Mouse (Mus musculus): Measurements from ENCODE around the gene Elp4. TPM values are rescaled to one million over a fixed set of nuclear protein-coding genes. Genes with fewer than 3 reads are reported as not detected.

Elp4 gene
- polyA plus RNA-seq, 1 experiment = not detected

- Histone ChIP-seq H3K4me3 (ENCODE audit: insufficient read depth, low read depth, low read length) (no peak overlapping the region), H3K27ac (ENCODE audit: insufficient read depth, low read depth, low read length) (no peak overlapping the region), H3K4me1 (ENCODE audit: control insufficient read depth, insufficient read depth, low read length) (no peaks in the 10 kb centered on the region)
- no peak for TF ChIP-seq CTCF (IDR thresholded peaks at IDR 0.05; ENCODE audit: insufficient read depth, low read depth, low read length)
- no peak for TF ChIP-seq POLR2A (IDR thresholded peaks at IDR 0.05; ENCODE audit: insufficient read depth, low read depth, low read length)
- WGBS = 94% methylated on average over 1 of the region's 1 CpGs
Measured at GRCm38 (mm10) chr2:105780739-105781138, 123.6 kb downstream of the Elp4 start.

GRCm38 (mm10) chr2:105779320-105779891 is 125.0 kb downstream of the Elp4 start:
- WGBS = 71% methylated on average over 6 of the region's 6 CpGs
- TF ChIP-seq POLR2A (IDR thresholded peaks at IDR 0.05; ENCODE audit: insufficient read depth, low read depth, low read length) (no peak), CTCF (IDR thresholded peaks at IDR 0.05; ENCODE audit: insufficient read depth, low read depth, low read length) (no peak)

GRCm38 (mm10) chr2:105771314-105771713 is 133.1 kb downstream of the Elp4 start:
- WGBS = 92% methylated on average over 3 of the region's 3 CpGs
- TF ChIP-seq CTCF (IDR thresholded peaks at IDR 0.05; ENCODE audit: insufficient read depth, low read depth, low read length) (no peak), POLR2A (IDR thresholded peaks at IDR 0.05; ENCODE audit: insufficient read depth, low read depth, low read length) (no peak)
- Histone ChIP-seq H3K4me1 (ENCODE audit: control insufficient read depth, insufficient read depth, low read length) (no peaks in the 10 kb centered on the region), H3K4me3 (ENCODE audit: insufficient read depth, low read depth, low read length) (no peak overlapping the region), H3K27ac (ENCODE audit: insufficient read depth, low read depth, low read length) (no peak overlapping the region)

More at GRCm38 (mm10) chr2:105779320-105779891, 125.0 kb downstream of the Elp4 start:
- Histone ChIP-seq H3K4me1 (ENCODE audit: control insufficient read depth, insufficient read depth, low read length) (no peaks in the 10 kb centered on the region), H3K4me3 (ENCODE audit: insufficient read depth, low read depth, low read length) (no peak overlapping the region), H3K27ac (ENCODE audit: insufficient read depth, low read depth, low read length) (no peak overlapping the region)

- WGBS = 58% methylated on average over 4 of the region's 4 CpGs
- no peak overlapping the region for H3K27ac ChIP-seq (ENCODE audit: insufficient read depth, low read depth, low read length)
- no peak overlapping the region for H3K4me3 ChIP-seq (ENCODE audit: insufficient read depth, low read depth, low read length)
- H3K4me1 ChIP-seq (ENCODE audit: control insufficient read depth, insufficient read depth, low read length) = no peaks in the 10 kb centered on the region
- no peak for TF ChIP-seq CTCF (IDR thresholded peaks at IDR 0.05; ENCODE audit: insufficient read depth, low read depth, low read length)
- TF ChIP-seq POLR2A (IDR thresholded peaks at IDR 0.05; ENCODE audit: insufficient read depth, low read depth, low read length) = no peak
Measured at GRCm38 (mm10) chr2:105769747-105770328, 134.5 kb downstream of the Elp4 start.

- H3K27ac ChIP-seq (ENCODE audit: insufficient read depth, low read depth, low read length) = no peak overlapping the region
- no peak overlapping the region for H3K4me3 ChIP-seq (ENCODE audit: insufficient read depth, low read depth, low read length)
- H3K4me1 ChIP-seq (ENCODE audit: control insufficient read depth, insufficient read depth, low read length) = no peaks in the 10 kb centered on the region
- TF ChIP-seq CTCF (IDR thresholded peaks at IDR 0.05; ENCODE audit: insufficient read depth, low read depth, low read length) (no peak), POLR2A (IDR thresholded peaks at IDR 0.05; ENCODE audit: insufficient read depth, low read depth, low read length) (no peak)
- 65% methylated on average over 1 of the region's 1 CpGs for WGBS
Measured at GRCm38 (mm10) chr2:105753512-105753911, 150.9 kb downstream of the Elp4 start.

- TF ChIP-seq CTCF (IDR thresholded peaks at IDR 0.05; ENCODE audit: insufficient read depth, low read depth, low read length) (no peak), POLR2A (IDR thresholded peaks at IDR 0.05; ENCODE audit: insufficient read depth, low read depth, low read length) (no peak)
- Histone ChIP-seq H3K4me3 (ENCODE audit: insufficient read depth, low read depth, low read length) (no peak overlapping the region), H3K4me1 (ENCODE audit: control insufficient read depth, insufficient read depth, low read length) (peaks cover 3% of the 10 kb centered on the region; the same call in 1 of the 2 replicates), H3K27ac (ENCODE audit: insufficient read depth, low read depth, low read length) (no peak overlapping the region)
- 94% methylated on average over 5 of the region's 5 CpGs for WGBS
Measured at GRCm38 (mm10) chr2:105749111-105749510, 155.3 kb downstream of the Elp4 start.

GRCm38 (mm10) chr2:105746896-105747295 is 157.5 kb downstream of the Elp4 start:
- 92% methylated on average over 7 of the region's 7 CpGs for WGBS
- Histone ChIP-seq H3K27ac (ENCODE audit: insufficient read depth, low read depth, low read length) (no peak overlapping the region), H3K4me1 (ENCODE audit: control insufficient read depth, insufficient read depth, low read length) (peaks cover 3% of the 10 kb centered on the region; the same call in 1 of the 2 replicates), H3K4me3 (ENCODE audit: insufficient read depth, low read depth, low read length) (no peak overlapping the region)
- TF ChIP-seq POLR2A (IDR thresholded peaks at IDR 0.05; ENCODE audit: insufficient read depth, low read depth, low read length) = no peak
- no peak for TF ChIP-seq CTCF (IDR thresholded peaks at IDR 0.05; ENCODE audit: insufficient read depth, low read depth, low read length)

- TF ChIP-seq CTCF (IDR thresholded peaks at IDR 0.05; ENCODE audit: insufficient read depth, low read depth, low read length) (no peak), POLR2A (IDR thresholded peaks at IDR 0.05; ENCODE audit: insufficient read depth, low read depth, low read length) (no peak)
- Histone ChIP-seq H3K27ac (ENCODE audit: insufficient read depth, low read depth, low read length) (no peak overlapping the region), H3K4me3 (ENCODE audit: insufficient read depth, low read depth, low read length) (no peak overlapping the region), H3K4me1 (ENCODE audit: control insufficient read depth, insufficient read depth, low read length) (no peaks in the 10 kb centered on the region)
Measured at GRCm38 (mm10) chr2:105736166-105736565, 168.2 kb downstream of the Elp4 start.

- WGBS = 93% methylated on average over 3 of the region's 3 CpGs
- Histone ChIP-seq H3K4me1 (ENCODE audit: control insufficient read depth, insufficient read depth, low read length) (no peaks in the 10 kb centered on the region), H3K27ac (ENCODE audit: insufficient read depth, low read depth, low read length) (no peak overlapping the region), H3K4me3 (ENCODE audit: insufficient read depth, low read depth, low read length) (no peak overlapping the region)
- no peak for TF ChIP-seq CTCF (IDR thresholded peaks at IDR 0.05; ENCODE audit: insufficient read depth, low read depth, low read length)
- TF ChIP-seq POLR2A (IDR thresholded peaks at IDR 0.05; ENCODE audit: insufficient read depth, low read depth, low read length) = no peak
Measured at GRCm38 (mm10) chr2:105730704-105731103, 173.7 kb downstream of the Elp4 start.
